Mouse (Mus musculus): ENCODE results near the gene Sema4a. TPM values are rescaled to one million over a fixed set of nuclear protein-coding genes. Genes with fewer than 3 reads are reported as not detected.
A peak's percentile ranks its signal among the peaks of the same experiment; 100 is the strongest.

Gene Sema4a
- polyA plus RNA-seq, 1 experiment: 68.9 TPM

DNA sequence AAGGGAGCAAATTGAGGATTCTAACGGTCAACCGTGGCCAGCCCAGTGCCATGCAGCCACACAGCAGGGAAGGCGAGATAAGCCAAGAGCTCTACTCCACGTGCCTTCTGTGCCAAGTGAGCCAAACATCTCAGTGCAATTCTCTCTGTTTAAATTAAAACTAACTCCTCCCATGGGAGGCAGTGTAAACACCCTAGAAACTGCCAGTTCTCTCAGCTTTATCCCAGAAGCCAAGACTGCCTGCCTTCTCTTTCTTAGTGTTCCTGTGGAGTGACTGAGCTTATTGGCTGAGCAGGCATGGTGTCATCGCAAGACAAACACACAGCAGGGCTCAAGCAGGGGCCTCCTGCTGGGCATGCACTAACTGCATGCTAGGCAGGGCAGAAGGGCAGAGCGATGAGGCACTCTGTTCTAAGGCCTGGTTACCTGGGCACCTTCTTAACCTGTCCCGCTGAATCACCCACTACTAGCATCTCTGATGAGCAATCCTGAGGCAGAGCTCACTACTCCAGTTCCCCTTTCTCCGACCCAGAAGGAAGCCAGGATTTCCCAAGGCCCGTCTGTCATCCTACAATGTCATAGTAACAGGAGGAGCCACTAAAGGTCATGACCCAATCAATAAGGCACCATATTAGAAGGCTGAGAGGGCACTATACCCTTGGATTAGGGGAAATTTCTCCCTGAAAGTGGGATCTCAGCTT is 38.8 kb downstream of the Sema4a start:
- H3K27ac ChIP-seq (ENCODE audit: insufficient read depth, low read length): no peak overlapping the region
- TF ChIP-seq CTCF (IDR thresholded peaks at IDR 0.05; ENCODE audit: extremely low read depth, insufficient read depth, low read length): no peak
- TF ChIP-seq POLR2A (IDR thresholded peaks at IDR 0.05; ENCODE audit: extremely low read depth, insufficient read depth, low read length): no peak
- H3K4me1 ChIP-seq (ENCODE audit: control insufficient read depth, insufficient read depth, low read length): peaks cover 12% of the 10 kb centered on the region
- peak overlapping the region; percentile 7; the same call in 1 of the 2 replicates for H3K4me3 ChIP-seq (ENCODE audit: insufficient read depth, low read length)

DNA sequence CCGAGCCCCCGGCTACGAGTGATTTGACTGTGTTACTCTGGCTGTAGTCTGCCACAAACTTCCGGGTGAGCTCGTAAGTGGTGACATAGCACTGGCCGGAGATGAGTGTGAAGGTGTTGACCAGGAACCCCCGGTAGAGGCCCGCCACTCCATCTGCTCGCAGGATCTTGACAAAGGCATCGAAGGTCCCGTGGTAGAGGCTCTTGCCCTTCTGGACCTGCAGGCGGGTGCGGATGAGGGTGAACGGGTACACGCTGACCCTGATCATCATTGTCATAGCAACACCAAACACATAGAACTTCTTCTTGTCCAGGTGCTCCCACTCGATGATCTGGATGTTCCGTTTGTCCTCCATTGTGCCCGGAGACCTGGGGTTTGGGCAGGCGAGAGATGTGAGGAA is 40.2 kb downstream of the Sema4a start:
- Histone ChIP-seq H3K27ac (ENCODE audit: insufficient read depth, low read length) (no peak overlapping the region), H3K4me1 (ENCODE audit: control insufficient read depth, insufficient read depth, low read length) (peaks cover 12% of the 10 kb centered on the region), H3K4me3 (ENCODE audit: insufficient read depth, low read length) (no peak overlapping the region)
- TF ChIP-seq POLR2A (IDR thresholded peaks at IDR 0.05; ENCODE audit: extremely low read depth, insufficient read depth, low read length) (no peak), CTCF (IDR thresholded peaks at IDR 0.05; ENCODE audit: extremely low read depth, insufficient read depth, low read length) (no peak)

DNA sequence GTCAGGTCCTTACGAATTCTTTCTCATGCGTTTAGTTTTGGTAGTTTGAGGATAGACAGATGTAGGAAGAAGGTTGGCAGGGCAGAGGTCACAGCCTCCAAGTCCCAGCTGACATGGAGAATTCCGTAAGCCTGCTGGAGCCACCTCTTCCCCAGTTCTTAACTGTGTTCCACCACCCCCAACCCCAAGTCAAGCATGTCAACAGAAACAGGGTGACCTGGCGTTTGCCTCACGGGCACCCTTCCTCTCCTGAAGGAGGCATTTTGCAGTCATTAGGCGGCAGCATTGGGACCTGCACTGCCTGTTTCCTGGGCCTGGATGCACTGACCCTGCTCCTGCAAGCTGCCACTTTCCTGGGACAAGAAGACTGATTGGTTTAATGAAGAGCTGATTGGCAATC is 43.0 kb downstream of the Sema4a start:
- TF ChIP-seq CTCF (IDR thresholded peaks at IDR 0.05; ENCODE audit: extremely low read depth, insufficient read depth, low read length): no peak
- no peak for TF ChIP-seq POLR2A (IDR thresholded peaks at IDR 0.05; ENCODE audit: extremely low read depth, insufficient read depth, low read length)
- no peak overlapping the region for H3K27ac ChIP-seq (ENCODE audit: insufficient read depth, low read length)
- no peak overlapping the region for H3K4me3 ChIP-seq (ENCODE audit: insufficient read depth, low read length)
- H3K4me1 ChIP-seq (ENCODE audit: control insufficient read depth, insufficient read depth, low read length): peaks cover 7% of the 10 kb centered on the region

DNA sequence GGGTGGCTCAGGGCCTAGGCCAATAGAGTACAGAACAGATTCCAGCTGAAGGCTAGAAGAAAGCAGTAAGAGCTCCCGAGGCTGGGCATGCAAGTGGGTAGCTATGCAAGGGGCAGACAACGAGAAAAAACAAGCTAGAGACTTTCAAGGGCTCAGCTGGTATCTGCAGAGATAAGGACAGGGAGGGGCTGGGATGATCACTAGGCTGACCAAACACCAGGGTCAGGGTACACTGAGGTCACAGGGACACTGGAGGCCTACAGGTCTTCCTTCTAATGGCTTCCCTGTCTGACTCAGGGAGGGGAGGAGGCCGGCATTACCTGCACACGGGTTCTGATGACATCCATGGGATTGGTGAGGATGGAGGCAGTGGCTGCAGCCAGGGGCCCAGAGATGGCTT is 45.3 kb downstream of the Sema4a start:
- H3K4me1 ChIP-seq (ENCODE audit: control insufficient read depth, insufficient read depth, low read length): peaks cover 4% of the 10 kb centered on the region
- no peak overlapping the region for H3K4me3 ChIP-seq (ENCODE audit: insufficient read depth, low read length)
- TF ChIP-seq POLR2A (IDR thresholded peaks at IDR 0.05; ENCODE audit: extremely low read depth, insufficient read depth, low read length) (no peak), CTCF (IDR thresholded peaks at IDR 0.05; ENCODE audit: extremely low read depth, insufficient read depth, low read length) (no peak)
- no peak overlapping the region for H3K27ac ChIP-seq (ENCODE audit: insufficient read depth, low read length)

DNA sequence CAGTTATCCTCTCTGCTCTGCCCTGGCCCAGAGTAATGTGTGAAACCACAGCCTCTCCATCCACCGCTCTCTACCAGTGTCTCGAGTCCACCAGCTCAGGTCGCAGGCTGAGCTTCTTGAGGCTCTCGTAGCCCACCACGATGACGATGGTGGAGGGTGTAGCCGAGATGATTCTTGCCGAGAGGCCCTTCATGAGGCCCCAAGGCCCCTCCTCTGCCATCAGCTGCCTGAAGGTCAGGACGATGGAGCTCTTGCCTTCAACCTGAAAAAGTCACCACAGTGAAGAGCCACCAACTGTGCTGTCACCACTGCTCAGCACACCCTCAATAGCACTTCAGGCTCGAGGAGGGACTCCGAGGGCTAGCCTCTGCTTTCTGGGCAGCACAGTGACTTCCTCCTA is 48.3 kb downstream of the Sema4a start:
- TF ChIP-seq POLR2A (IDR thresholded peaks at IDR 0.05; ENCODE audit: extremely low read depth, insufficient read depth, low read length) (no peak), CTCF (IDR thresholded peaks at IDR 0.05; ENCODE audit: extremely low read depth, insufficient read depth, low read length) (no peak)
- Histone ChIP-seq H3K27ac (ENCODE audit: insufficient read depth, low read length) (no peak overlapping the region), H3K4me3 (ENCODE audit: insufficient read depth, low read length) (no peak overlapping the region), H3K4me1 (ENCODE audit: control insufficient read depth, insufficient read depth, low read length) (no peaks in the 10 kb centered on the region; the same call in 1 of the 2 replicates)

DNA sequence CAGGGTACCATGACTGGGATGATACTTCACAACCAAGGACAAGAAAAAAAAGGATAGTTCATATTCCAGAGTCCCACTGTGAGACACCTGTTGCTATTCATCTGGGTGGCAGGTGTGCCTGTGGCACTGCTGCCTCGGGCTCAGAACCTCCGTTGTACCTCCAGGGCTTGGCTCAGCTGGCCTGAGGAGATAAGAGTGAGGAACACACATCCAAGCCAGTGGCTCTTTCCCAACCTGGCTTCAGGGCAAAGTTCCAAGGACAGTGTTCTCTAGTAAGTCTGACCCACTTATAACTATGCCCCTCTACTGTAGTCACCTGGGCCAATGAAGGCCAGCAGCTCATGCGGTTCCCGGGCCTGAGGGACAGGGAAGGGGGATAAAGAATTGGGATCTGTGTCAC is 49.3 kb downstream of the Sema4a start:
- TF ChIP-seq POLR2A (IDR thresholded peaks at IDR 0.05; ENCODE audit: extremely low read depth, insufficient read depth, low read length) (no peak), CTCF (IDR thresholded peaks at IDR 0.05; ENCODE audit: extremely low read depth, insufficient read depth, low read length) (no peak)
- no peak overlapping the region for H3K27ac ChIP-seq (ENCODE audit: insufficient read depth, low read length)
- H3K4me3 ChIP-seq (ENCODE audit: insufficient read depth, low read length): no peak overlapping the region
- no peaks in the 10 kb centered on the region; the same call in 1 of the 2 replicates for H3K4me1 ChIP-seq (ENCODE audit: control insufficient read depth, insufficient read depth, low read length)

DNA sequence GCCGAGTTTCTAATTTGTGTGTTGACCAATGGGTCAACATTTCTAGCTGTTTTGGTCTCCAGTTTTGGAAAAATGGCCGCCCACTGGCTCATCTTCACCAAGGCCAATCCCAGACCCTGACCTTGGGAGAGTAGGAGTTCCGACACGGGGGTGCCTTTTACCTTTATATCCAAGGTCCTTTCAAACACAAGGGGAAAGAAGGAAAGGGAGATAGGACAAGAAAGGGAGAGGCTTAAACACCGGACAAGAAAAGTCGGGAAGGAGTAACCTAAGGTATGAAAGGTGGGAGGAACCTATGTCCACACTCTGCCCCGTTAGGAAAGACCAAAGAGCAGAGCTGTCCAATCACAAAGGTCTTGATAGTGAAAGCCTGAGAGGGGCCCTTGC is 50.3 kb downstream of the Sema4a start:
- TF ChIP-seq CTCF (IDR thresholded peaks at IDR 0.05; ENCODE audit: extremely low read depth, insufficient read depth, low read length) (no peak), POLR2A (IDR thresholded peaks at IDR 0.05; ENCODE audit: extremely low read depth, insufficient read depth, low read length) (no peak)
- Histone ChIP-seq H3K27ac (ENCODE audit: insufficient read depth, low read length) (peak overlapping the region; percentile 32; the same call in 1 of the 2 replicates), H3K4me1 (ENCODE audit: control insufficient read depth, insufficient read depth, low read length) (no peaks in the 10 kb centered on the region; the same call in 1 of the 2 replicates), H3K4me3 (ENCODE audit: insufficient read depth, low read length) (peak overlapping the region; percentile 48; the same call in 1 of the 2 replicates)

DNA sequence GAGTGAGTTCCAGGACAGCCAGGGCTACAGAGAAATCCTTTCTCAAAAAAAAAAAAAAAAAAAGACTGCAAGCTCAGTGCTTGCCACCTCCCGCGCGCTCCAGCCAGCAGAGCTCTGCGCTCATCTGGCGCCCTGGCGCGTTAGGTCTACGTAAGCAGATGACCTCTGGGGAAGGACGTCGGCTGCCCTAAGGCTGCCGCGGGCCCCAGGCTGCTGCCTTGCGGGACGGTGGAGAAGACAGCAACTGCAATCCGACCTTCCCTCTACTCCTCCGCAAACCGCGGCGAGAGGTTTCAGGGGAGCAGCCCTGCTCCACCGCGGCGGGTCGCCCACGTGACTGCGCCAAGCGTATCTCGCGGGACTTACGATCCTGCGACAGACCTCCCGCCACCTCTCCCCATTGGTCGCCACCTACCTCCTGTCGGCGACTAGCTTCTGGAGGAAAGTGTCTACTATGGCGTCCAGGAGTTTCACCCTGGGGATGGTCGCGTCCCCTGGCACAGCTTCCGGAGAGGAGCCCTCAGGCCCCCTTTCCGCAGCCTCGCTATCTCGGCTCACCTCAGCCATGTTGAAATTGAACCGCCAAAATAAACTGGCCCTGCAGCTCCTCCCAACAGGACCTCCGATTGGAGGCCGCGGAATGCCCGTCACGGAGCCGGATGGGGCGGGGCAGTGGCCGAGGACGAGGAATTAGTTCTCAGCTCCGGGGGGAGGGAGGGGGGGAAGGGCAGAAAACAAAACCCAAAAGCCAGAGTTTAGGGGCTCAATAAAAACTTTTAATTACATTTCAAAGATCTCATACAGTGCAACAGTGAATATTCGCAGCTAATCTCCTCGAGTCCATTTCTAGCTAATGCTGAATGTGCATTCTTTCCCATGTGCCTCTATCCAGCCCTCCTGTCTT is 51.0 kb downstream of the Sema4a start, which contains the start of gene Pmf1:
TSS of gene Pmf1 (minus strand) at position 591 of the 904 bp plus-strand sequence.
- no peak for TF ChIP-seq CTCF (IDR thresholded peaks at IDR 0.05; ENCODE audit: extremely low read depth, insufficient read depth, low read length)
- peak; percentile 93 for TF ChIP-seq POLR2A (IDR thresholded peaks at IDR 0.05; ENCODE audit: extremely low read depth, insufficient read depth, low read length)
- H3K27ac ChIP-seq (ENCODE audit: insufficient read depth, low read length): peak within 1 kb of the TSS; percentile 72
- peak within 1 kb of the TSS; percentile 48 for H3K4me3 ChIP-seq (ENCODE audit: insufficient read depth, low read length)
- H3K4me1 ChIP-seq (ENCODE audit: control insufficient read depth, insufficient read depth, low read length): no peaks in the 10 kb centered on the region; the same call in 1 of the 2 replicates

DNA sequence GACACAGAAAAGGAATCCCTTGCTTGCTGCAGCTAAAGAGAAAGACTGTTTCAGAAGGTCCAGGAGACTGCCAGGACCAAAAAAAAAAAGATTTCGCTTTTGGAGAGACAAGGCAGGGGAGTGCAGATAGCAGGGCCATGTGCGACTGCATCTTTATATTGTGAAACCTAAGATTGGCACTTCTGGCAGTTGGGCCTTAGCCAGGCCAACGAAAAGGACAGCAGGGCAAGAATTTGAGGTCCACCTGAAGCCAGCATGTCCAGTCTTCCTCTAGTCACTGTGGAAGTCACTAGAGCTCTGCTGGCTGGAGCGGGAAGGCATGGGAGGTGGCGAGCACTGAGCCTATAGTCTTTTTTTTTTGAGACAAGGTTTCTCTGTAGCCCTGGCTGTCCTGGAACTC is 52.0 kb downstream of the Sema4a start:
- Histone ChIP-seq H3K4me1 (ENCODE audit: control insufficient read depth, insufficient read depth, low read length) (no peaks in the 10 kb centered on the region; the same call in 1 of the 2 replicates), H3K4me3 (ENCODE audit: insufficient read depth, low read length) (no peak overlapping the region; the same call in 1 of the 2 replicates), H3K27ac (ENCODE audit: insufficient read depth, low read length) (no peak overlapping the region)
- no peak for TF ChIP-seq POLR2A (IDR thresholded peaks at IDR 0.05; ENCODE audit: extremely low read depth, insufficient read depth, low read length)
- TF ChIP-seq CTCF (IDR thresholded peaks at IDR 0.05; ENCODE audit: extremely low read depth, insufficient read depth, low read length): no peak
